Mouse (Mus musculus) midbrain, embryonic 16.5 days (tissue): ENCODE results near the gene Nol3. TPM values are rescaled to one million over a fixed set of nuclear protein-coding genes. Genes with fewer than 3 reads are reported as not detected.
A peak's percentile ranks its signal among the peaks of the same experiment; 100 is the strongest.

Experiments used
- ATAC-seq: fragments of 200-750 bp; cut with Nextera tagmentation; 2 replicates; pipeline ENCODE4 v1.8.0; 2017; ENCODE audit warnings: moderate TSS enrichment
- H3K27ac ChIP-seq: fragments of 300-500 bp; sonication (generic); 2 replicates; pipeline ENCODE4 v1.5.1; 2014; ENCODE audit warnings: mild to moderate bottlenecking, low read length, mixed read lengths
- H3K27me3 ChIP-seq: fragments of 300-500 bp; sonication (generic); 2 replicates; pipeline ENCODE4 v1.6.1; 2014; ENCODE audit warnings: low read depth, low read length, mixed read lengths; ENCODE audit not compliant: control insufficient read depth, insufficient read depth
- H3K36me3 ChIP-seq: fragments of 300-500 bp; sonication (generic); 2 replicates; pipeline ENCODE4 v1.6.1; 2014; ENCODE audit warnings: mild to moderate bottlenecking, low read length, moderate library complexity, mixed read lengths; ENCODE audit not compliant: control insufficient read depth, insufficient read depth
- H3K4me1 ChIP-seq: fragments of 300-500 bp; sonication (generic); 2 replicates; pipeline ENCODE4 v1.6.1; 2014; ENCODE audit warnings: mild to moderate bottlenecking, low read length, mixed read lengths; ENCODE audit not compliant: control insufficient read depth, insufficient read depth
- H3K4me2 ChIP-seq: fragments of 300-500 bp; sonication (generic); 2 replicates; pipeline ENCODE4 v1.6.1; 2014; ENCODE audit warnings: mild to moderate bottlenecking, low read length, mixed read lengths
- H3K4me3 ChIP-seq: fragments of 300-500 bp; sonication (generic); 2 replicates; pipeline ENCODE4 v1.5.1; 2014; ENCODE audit warnings: low read depth, mild to moderate bottlenecking, low read length, moderate library complexity, mixed read lengths
- H3K9ac ChIP-seq: fragments of 300-500 bp; sonication (generic); 2 replicates; pipeline ENCODE4 v1.6.1; 2014; ENCODE audit warnings: low read depth, low read length, mixed read lengths
- H3K9me3 ChIP-seq: fragments of 300-500 bp; sonication (generic); replicated peaks from 2 replicates; pipeline ENCODE4 v1.6.1; 2014; ENCODE audit warnings: mild to moderate bottlenecking, low read length, mixed read lengths; ENCODE audit not compliant: control insufficient read depth, poor library complexity, severe bottlenecking
- WGBS: fragments of 180-500 bp; shearing (Covaris S2); extraction: QIAGEN DNeasy Blood & Tissue Kit; methylation state at CpG from one replicate; pipeline ENCODE4 v1.1.7; 2014; 5-methylcytosine and 5-hydroxymethylcytosine counted together
- polyA plus RNA-seq: library from polyadenylated mRNA; unstranded; fragments of >200 nt; fragmentation: Nextera tagmentation; extraction: Ambion mirVana; gene quantifications from 2 replicates; pipeline ENCODE4 v1.2.1, GENCODE M21; 2015

Nol3 gene
- polyA plus RNA-seq, 1 experiment from 2014 or later = 4.5 TPM

DNA sequence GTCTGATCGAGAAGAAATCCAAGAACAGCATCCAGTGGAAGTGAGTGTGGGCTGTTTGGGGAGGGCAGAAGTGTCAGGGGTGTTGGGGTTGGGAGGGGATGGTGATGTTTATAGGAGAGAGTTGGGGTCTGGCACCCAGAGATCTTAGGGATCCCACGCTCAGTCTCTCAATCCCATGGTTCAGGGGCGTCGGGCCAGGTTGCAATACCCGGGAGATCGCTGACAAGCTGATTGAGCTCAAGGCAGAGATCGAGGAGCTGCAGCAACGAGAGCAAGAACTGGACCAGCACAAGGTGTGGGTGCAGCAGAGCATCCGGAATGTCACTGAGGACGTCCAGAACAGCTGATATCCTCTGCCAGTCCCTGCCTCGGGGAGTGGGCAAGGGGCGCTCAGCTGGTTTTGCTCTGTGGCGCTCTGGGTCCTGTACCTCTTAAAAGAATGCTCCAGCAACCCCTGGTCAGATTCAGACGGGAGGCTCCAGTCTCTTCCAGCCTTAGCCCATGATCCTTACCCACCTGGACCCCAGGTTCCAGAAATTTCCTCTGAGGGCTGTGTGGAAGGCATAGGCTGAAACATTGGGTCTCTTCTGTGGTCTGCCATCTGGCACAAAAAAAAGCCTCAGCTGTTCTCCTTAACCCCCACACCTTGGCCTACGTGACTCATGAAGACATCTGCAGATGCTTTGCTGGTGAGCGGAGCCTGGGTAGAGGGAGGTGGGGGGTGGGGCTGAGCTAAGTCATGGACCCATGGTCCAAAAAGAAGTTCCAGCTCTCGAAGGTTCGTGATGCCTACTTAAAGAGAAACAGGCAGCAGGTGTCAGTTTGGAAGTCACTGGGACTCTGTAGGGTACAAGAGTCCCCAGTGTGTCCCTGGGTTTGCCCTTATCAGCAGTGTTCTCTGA, 22.7 kb downstream of the Nol3 start:
- peak overlapping the region; percentile 95 for H3K4me2 ChIP-seq
- ATAC-seq = no peak
- H3K27ac ChIP-seq = no peak overlapping the region
- H3K9me3 ChIP-seq = no peaks in the 10 kb centered on the region
- H3K9ac ChIP-seq = peak overlapping the region; percentile 88
- H3K27me3 ChIP-seq = no peaks in the 10 kb centered on the region
- H3K36me3 ChIP-seq = peaks cover 17% of the 10 kb centered on the region
- 65% methylated on average over 18 of the region's 18 CpGs for WGBS
- peaks cover 23% of the 10 kb centered on the region for H3K4me1 ChIP-seq
- peak overlapping the region; percentile 97 for H3K4me3 ChIP-seq

DNA sequence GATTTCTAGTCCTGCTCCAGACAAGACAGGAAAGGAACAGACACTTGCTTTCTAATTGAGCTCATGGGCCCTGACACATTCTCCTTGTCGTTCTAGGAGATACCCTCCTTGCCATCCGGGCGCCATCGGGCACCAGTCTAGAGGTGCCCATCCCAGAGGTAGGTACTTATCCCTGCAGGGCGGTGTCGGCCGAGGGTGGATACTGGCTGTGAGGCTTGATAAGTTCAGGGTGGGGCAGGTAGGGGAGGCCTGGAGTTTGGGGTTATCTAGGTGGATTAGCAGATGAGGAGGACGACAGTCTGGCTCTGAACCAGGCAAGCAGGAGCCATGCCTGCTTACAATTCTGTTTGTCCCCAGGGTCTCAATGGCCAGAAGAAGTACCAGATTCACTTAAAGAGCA, 24.0 kb downstream of the Nol3 start:
- Histone ChIP-seq H3K4me3 (no peak overlapping the region), H3K4me1 (peaks cover 23% of the 10 kb centered on the region), H3K27ac (no peak overlapping the region), H3K4me2 (no peak overlapping the region), H3K36me3 (peaks cover 26% of the 10 kb centered on the region), H3K9ac (no peak overlapping the region), H3K9me3 (no peaks in the 10 kb centered on the region), H3K27me3 (no peaks in the 10 kb centered on the region)
- ATAC-seq = no peak
- 94% methylated on average over 8 of the region's 8 CpGs for WGBS

DNA sequence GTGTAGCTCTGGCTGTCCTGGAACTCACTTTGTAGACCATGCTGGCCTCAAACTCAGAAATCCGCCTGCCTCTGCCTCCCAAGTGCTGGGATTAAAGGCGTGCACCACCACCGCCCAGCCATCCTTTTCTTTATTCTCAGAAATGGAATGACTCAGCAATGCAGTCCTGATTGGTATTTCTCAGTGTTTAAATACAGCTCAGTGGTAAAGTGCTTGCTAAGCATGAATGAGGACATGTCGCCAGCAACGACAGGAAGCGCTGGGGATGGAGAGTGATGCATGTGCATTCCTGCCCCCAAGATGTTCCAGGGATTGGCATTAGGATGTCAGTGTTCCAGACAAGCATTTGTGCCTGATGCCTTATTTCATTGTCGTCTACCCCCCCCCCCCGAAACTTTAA, 27.5 kb downstream of the Nol3 start:
- peaks cover 21% of the 10 kb centered on the region for H3K4me1 ChIP-seq
- no peak overlapping the region for H3K9ac ChIP-seq
- H3K36me3 ChIP-seq = peaks cover 43% of the 10 kb centered on the region
- no peaks in the 10 kb centered on the region for H3K9me3 ChIP-seq
- H3K27me3 ChIP-seq = no peaks in the 10 kb centered on the region
- H3K27ac ChIP-seq = no peak overlapping the region
- ATAC-seq = no peak
- WGBS = 90% methylated on average over 7 of the region's 8 CpGs
- H3K4me3 ChIP-seq = no peak overlapping the region
- no peak overlapping the region for H3K4me2 ChIP-seq

DNA sequence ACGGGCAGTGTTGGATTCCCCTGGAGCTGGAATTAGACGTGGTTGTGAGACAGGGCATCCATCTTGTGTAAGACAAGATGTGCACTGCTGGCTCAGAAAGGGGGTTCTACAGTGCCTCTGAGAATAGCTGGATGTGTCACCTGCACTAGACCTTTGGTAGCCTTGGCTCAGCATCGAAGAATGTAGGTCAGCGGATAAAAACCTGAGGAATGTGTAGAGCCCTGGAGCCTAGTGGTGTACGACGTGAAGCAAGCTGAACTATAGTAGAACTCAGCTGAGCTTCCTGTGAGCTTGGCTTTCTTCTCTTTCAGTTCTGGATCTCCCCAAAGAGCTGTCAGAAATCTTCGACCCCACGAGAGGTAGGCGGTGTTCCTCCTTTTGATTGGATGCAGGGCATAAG, 27.9 kb downstream of the Nol3 start:
- Histone ChIP-seq H3K9me3 (no peaks in the 10 kb centered on the region), H3K27ac (no peak overlapping the region), H3K4me3 (no peak overlapping the region), H3K9ac (no peak overlapping the region), H3K4me2 (no peak overlapping the region), H3K36me3 (peaks cover 44% of the 10 kb centered on the region), H3K27me3 (no peaks in the 10 kb centered on the region), H3K4me1 (peaks cover 16% of the 10 kb centered on the region)
- 86% methylated on average over 9 of the region's 9 CpGs for WGBS
- no peak for ATAC-seq

DNA sequence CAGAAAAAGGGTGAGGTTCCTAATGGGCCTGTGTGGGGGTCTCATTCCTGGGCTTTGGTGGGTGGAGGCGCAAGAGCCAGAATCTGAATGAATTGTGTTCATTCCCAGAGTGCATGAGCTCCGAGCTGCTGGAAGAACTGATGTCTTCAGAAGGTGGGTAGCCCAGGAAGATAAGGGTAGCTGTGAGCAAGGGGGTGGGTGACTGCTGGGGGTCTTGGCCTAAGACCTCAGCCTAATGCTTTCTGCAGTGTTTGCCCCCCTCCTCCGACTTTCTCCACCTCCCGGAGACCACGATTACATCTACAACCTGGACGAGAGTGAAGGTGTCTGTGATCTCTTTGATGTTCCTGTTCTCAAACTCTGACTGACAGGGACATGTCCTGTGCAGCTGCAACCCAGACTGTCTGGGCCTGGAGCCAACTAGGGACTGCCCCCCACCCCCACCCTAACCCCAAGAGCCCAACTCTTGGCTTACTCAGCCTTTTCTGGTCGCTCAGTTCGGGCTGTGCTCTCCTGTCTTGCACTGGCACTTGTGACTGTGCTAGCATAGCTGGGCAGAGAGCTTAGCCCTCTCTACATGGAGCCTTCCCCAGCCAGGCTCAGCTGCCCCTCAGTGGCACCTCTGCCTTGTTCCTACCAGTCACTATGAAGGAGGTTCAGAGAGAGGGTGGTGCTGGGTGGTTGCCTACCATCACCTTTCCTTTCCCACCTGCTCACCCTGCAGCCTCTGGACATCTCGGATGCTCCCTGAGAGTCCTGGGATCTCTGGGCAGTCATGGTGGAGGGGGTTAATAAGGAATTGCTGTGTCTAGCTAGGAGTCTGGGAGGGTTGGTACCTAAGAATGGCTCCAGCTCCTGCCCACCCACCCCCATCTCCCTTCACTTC, 28.6 kb downstream of the Nol3 start:
- ATAC-seq = peak; percentile 8; the same call in 1 of the 2 replicates

DNA sequence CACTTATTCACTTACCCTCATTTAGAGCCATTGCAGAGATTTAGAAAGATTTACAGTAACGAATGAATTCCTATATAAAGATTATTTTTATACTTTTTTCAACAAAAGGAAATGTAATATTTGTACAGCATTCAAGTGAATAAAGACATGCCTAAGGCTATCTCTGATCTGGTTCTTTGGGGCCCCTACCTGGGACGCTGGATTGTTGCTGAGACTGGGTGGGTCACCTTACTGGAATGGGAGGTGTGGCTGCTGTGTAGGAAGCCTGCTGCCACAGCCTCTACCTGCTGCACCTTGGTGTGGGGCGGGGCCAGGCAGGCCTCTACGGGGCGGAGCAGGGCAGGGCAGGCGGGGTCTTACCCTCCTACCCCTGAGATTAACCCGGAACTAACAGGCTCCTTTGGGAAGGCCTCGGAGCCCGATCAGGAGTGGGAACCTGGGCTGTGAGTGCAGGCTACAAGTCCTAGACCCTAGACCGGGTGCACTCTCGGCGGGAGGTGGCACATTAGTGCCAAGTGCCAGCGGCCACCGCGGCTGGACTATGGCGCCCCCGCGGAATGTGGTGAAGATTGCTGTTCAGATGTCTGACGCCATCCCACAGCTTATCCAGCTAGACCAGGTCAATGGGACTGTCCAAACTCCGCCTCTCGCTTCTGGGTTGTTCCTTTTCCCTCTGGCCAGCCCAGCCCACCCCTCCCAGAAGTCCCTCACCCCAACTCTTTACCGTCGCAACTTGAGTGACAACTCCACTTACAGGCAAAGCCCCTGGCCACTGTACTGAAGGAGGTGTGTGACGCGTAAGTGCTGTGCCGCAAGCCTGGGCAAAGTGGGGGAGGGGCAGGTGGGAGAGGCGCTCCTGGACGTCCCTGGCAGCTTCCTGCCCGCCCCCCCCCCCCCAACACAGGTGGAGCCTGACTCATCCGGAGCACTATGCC, 29.5 kb downstream of the Nol3 start, which contains the start of gene Elmo3:
Gene Elmo3, plus strand, starts transcription at position 391 of the 935 bp plus-strand sequence.
- H3K4me3 ChIP-seq = no peak within 1 kb of the TSS; the same call in 1 of the 2 replicates

More for the DNA sequence above, 28.6 kb downstream of the Nol3 start:
- Histone ChIP-seq H3K27me3 (no peaks in the 10 kb centered on the region), H3K9me3 (no peaks in the 10 kb centered on the region), H3K4me3 (no peak overlapping the region), H3K36me3 (peaks cover 44% of the 10 kb centered on the region), H3K9ac (no peak overlapping the region), H3K4me2 (no peak overlapping the region), H3K27ac (no peak overlapping the region), H3K4me1 (peaks cover 10% of the 10 kb centered on the region)
- 73% methylated on average over 9 of the region's 9 CpGs for WGBS

DNA sequence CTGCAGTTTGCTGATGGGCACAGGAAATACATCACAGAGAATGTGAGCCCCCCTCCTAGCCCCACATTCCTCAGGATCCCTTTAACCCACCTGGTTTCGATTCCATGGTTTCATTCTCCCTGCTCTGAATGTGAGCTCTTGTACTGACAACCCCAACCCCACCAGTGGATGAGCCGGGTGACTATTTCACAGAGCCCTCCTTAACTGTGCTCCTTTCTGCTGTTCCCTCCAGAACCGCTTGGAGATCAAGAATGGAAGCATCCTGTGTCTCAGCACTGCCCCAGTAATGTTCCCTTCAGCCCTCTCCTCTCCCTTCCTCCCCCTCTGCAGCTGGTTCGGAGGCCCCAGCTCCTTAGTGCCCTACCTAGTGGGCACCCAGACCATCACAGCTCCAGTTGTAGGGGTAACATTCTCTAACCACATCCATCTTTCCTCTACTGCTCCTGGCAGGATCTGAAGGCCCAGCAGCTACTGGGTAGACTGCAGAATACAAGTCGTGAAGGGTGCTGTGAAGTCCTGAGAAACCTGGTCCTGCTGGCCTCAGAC, 30.3 kb downstream of the Nol3 start:
- Histone ChIP-seq H3K36me3 (peaks cover 39% of the 10 kb centered on the region), H3K27ac (no peak overlapping the region), H3K9me3 (no peaks in the 10 kb centered on the region), H3K4me2 (peak overlapping the region; percentile 45; the same call in 1 of the 2 replicates), H3K4me1 (peaks cover 10% of the 10 kb centered on the region), H3K4me3 (no peak overlapping the region), H3K27me3 (no peaks in the 10 kb centered on the region), H3K9ac (peak overlapping the region; percentile 39; the same call in 1 of the 2 replicates)
- peak; percentile 13; the same call in 1 of the 2 replicates for ATAC-seq
- WGBS = 61% methylated on average over 5 of the region's 5 CpGs

More for the DNA sequence above, 29.5 kb downstream of the Nol3 start, which contains the start of gene Elmo3:
- no peaks in the 10 kb centered on the region for H3K27me3 ChIP-seq
- H3K4me2 ChIP-seq = peak within 1 kb of the TSS; percentile 45
- peaks cover 43% of the 10 kb centered on the region for H3K36me3 ChIP-seq
- peak; percentile 49 for ATAC-seq
- no peak within 1 kb of the TSS for H3K27ac ChIP-seq
- 10% methylated on average over 30 of the region's 30 CpGs for WGBS
- H3K9ac ChIP-seq = peak within 1 kb of the TSS; percentile 39
- no peaks in the 10 kb centered on the region for H3K9me3 ChIP-seq
- peaks cover 10% of the 10 kb centered on the region for H3K4me1 ChIP-seq

DNA sequence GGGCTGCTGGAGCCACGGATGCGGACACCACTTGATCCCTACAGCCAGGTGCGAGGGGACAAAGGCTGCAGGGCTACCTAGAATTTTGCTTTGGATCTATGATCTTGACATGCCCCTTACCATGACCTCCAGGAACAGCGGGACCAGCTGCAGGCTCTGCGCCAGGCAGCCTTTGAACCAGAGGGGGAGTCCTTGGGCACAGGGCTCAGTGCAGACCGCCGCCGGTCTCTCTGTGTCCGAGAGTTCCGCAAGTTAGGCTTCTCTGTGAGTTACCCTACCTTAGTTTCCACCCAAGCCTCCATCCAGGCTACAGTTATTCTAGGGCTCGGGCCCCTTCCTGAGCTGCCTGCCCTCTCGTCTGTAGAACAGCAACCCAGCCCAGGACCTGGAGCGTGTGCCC, 31.7 kb downstream of the Nol3 start:
- no peak overlapping the region for H3K9ac ChIP-seq
- peaks cover 10% of the 10 kb centered on the region for H3K4me1 ChIP-seq
- 94% methylated on average over 13 of the region's 13 CpGs for WGBS
- no peaks in the 10 kb centered on the region for H3K9me3 ChIP-seq
- no peak for ATAC-seq
- no peaks in the 10 kb centered on the region for H3K27me3 ChIP-seq
- no peak overlapping the region for H3K27ac ChIP-seq
- H3K36me3 ChIP-seq = peaks cover 36% of the 10 kb centered on the region
- H3K4me3 ChIP-seq = no peak overlapping the region
- H3K4me2 ChIP-seq = no peak overlapping the region
